Mouse (Mus musculus) spleen, adult 2 months (tissue): ENCODE measurements around the gene Rela.

Experiments used
- CTCF ChIP-seq: fragments of 200-500 bp; IDR thresholded peaks from 2 replicates; pipeline ENCODE4 v1.5.1; 2011; ENCODE audit warnings: mild to moderate bottlenecking, inconsistent platforms; ENCODE audit not compliant: insufficient read depth, insufficient read length, insufficient replicate concordance; ENCODE audit errors: extremely low read depth
- POLR2A ChIP-seq: fragments of 200-500 bp; IDR thresholded peaks from 2 replicates; pipeline ENCODE4 v1.6.1; 2011; ENCODE audit warnings: low read depth, low read length, inconsistent platforms

GRCm38 (mm10) chr19:5641021-5641420 is 3.7 kb downstream of the Rela start:
- TF ChIP-seq CTCF (no peak), POLR2A (no peak)
